Mouse (Mus musculus) heart, adult 11 months (tissue): ENCODE results near the gene Lpin3.
A peak's percentile ranks its signal among the peaks of the same experiment; 100 is the strongest.

Source experiments
- DNase-seq: peaks from one replicate; pipeline ENCODE4 v3.0.0; 2022

Lpin3 gene

DNA sequence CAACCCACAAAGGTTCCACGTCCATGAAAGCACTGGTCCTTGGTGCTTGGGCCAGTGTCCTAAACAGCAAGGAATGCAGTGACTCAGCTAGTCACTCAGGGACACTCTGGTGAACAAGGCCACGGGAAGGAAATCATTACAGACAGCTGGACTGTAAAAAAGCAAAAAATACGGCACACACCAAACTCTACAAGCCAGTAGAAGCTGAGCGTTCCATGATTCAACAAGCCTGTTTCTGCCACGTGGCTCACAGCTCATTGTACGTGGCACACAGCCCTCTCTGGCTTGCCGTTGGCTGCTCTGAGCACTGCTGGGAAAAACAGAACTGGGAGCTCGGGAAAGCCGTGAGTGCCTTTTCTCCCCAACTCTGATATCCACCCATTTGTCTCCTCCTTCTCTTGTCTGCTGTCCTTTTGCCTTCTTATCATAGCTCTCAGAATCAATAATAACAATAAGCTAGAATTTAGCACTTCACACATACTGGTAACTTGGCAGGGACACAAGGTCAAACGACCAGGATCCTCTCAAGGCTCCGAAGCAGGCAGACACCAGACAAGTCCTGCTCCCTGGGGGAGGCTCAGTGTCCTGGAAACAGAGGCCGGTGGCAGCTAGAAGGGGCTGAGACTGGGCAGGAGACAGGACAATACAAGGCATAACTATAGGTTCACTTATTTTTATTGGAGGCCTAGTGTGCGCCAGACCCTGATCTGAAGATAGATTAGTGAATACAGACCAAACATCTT, at the start of gene Lpin3:
TSS of gene Lpin3 (plus strand) at position 218 of the 743 bp plus-strand sequence.
- DNase-seq = peak; percentile 99

DNA sequence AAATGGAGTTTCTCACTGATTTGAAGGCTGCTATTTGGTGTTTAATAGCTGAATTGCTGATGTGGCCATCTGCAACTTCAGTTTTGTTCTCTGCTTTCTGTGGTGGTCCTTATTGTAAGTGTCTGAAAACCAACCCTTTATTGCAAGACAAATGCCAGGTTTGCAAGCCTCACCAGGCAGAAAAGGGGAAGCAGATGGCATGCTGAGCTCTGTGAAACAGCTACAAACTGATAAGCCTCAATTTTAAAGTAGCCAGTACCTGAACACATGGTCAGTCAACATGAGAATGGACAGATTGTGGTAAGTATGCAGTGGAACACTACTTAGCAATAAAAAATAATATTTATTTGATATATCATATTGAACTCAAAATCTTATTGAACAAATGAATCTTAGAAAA, 39.6 kb upstream of the Lpin3 start:
- no peak for DNase-seq

DNA sequence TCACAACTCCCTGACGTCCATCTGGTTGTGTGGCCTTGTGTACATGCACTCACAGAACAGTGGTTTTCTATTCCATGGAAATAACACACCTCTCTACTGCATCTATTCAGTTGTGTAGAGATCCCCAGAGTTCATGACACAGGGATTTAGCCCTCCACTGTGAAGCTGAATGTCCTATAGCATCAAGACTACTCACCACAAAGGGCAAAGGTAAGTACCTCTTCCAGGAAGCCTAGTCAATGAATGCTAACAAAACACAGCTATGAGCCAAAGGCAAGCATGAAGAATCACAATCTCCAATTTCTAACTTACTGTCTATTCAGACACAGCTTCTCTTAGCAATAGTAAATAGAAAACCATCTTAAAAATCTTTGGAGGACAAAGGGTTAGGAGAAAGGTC, 32.8 kb upstream of the Lpin3 start:
- DNase-seq = no peak

DNA sequence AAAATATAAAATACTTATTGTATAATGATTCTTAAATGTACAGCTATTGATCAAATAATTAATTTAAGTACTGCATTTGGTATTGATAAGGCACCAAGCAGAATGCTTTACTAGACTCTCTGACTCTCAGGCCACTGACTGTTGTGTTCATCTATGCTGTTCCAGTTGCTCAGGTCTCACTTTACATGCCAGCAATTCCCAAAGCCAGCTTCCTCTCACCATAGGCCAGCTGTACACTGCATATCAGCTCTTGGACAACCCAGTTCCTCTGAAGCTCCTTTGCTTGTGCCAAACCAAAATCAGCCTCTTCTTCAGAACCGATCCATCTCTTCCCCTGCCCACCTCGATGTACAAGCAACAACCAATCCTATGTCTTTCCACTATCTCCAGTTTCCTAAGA, 32.3 kb upstream of the Lpin3 start:
- DNase-seq = peak; percentile 92

DNA sequence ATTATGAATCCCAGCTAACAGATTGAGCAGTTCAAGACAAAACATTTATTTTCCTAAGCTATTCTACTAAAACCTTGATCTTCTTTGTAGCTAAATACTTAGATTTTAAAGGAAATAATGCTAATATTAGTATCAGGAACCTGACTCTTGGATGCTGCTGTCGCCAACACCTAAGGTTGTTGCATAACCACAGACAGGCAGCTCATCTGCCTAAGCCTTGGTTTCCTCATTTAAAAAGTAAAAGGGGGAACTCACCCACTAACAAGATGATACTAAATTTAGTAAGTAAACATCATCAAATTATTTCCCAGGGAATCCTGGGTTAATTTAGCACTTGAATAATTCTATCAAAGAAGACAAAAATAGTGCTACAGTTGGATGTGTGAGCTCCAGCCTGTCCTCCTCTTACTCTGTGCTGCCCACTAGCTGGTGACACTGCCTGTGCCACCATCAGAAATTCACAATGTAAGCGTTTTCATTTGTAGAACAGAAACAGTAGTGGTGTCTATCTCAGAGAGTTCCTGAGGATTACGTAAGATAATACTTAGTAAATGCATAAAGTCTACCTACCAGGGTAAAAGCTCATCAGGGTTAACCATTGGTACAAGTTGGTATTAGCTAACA, 30.7 kb upstream of the Lpin3 start:
- peak; percentile 76 for DNase-seq

DNA sequence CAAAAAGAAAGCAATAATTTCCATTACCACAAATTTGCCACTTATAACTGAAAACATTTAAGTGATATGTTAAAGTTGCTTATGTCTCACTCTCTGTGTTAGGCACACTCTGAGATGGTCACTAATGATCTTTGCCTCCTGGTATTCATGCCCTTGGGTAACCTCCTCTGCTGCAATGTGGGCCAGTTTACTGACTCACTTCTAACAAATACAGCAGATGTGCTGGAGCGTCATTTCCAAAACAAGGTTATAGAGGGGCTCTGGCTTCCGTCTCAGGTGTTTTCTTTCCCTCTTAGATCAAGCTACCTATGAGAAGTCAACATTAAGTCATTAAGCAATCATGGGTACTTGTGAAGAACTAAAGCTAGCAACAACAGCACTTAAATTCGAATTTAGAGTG, 30.1 kb upstream of the Lpin3 start:
- DNase-seq = peak; percentile 84

DNA sequence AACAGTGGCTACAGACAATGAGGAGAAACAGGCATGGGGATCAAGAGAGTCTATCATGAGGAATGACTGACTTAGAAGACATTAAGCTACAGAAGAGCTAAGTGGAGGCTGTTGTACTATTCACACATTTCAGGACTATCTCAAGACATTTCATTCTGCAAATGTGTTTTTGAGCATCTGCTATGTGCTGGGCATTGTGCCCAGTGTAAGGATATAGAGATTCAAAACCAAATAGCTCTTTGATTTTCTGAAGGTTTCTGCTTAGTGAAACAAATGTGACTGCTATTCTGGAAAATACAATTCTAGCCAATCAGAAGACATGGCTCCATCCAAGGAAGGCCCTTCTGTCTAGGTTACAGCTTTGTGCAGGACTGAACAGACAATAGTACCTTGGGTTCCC, 25.8 kb upstream of the Lpin3 start:
- no peak for DNase-seq

DNA sequence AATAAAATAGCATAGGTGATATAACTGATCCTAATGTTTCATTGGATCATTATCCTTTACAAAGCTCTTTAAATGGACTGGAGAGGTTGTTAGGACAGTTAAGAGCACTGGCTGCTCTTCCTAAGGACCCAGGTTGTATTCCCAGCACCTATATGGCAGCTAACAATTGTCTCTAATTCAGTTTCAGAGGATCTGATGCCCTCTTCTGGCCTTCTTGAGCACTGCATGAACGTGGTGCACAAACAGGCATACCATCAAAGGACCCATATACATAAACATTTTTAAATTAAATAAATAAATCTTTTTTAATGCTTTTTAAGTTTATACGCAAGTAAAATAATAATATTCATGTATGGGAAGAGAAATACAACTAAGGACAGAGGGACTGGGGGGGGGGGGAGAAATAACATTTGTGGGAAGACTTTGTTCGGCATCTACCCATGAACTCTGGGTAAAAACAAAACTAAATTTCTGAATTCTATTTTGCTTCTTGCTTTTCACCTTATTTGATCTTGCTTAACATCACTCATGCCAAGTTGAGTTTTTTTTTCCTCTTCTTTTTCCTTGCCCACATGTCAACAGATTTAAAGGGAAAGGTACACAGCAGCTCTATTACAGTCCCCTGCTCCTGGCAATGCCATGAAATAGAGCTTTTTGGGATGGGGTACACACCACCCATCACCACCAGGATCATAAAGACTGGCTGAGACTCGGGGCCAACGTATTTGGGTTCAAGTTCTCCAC, 23.9 kb upstream of the Lpin3 start:
- no peak for DNase-seq

DNA sequence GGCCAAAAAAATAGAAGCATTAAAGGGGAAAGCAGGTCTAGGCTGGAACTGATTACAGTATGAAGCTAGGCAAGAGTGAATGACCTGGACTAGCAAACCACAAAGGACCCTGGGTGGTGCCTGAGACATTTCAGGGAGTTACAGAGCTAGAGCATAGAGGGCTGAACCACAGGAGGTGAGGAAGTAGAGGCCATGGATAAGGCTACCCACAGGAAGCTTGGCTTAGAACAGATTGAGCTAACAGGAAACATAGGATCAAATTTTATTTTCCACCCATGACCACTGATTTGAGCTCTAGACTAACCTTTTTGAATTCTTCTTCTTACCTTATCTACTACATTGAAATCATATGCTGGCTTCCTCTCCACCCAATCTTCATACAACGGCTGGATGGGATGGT, 20.1 kb upstream of the Lpin3 start:
- DNase-seq = peak; percentile 89

DNA sequence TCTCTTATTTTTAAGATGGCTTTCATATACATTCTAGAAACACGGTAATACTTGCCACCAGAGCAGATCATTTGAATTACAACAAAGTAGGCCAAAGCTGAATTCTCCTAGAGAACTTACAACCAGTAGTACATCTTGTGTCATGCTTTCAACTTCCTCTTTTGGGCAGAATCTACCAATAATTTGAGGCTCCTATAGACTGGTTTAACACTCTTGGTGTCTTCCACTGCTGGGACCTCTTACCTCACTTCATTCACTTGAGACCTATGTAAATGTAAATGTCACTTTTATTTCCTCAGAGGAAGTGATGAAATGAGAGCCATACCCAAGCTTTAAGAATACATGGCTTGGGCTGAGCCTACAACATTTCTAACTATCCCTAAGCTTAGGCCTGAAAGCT, 16.4 kb upstream of the Lpin3 start:
- DNase-seq = no peak

DNA sequence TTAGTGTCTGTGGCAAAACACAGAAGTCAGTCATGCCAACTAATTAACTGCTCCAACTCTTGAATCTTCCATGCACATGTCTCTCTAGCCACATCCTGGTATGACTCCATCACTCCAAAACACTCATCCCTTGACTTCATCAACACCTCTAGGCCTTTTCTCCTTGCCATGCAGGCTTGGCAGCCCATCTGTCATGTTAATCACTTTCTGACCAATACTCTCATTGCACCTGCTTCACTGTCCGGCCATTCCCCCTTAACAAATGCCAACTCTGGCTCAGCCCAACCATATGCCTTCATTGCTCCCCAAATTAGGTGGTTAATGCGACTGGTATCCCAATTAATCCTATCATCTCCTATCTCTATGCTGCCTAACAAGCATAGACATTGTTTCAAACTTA, 15.2 kb upstream of the Lpin3 start:
- DNase-seq = peak; percentile 83

DNA sequence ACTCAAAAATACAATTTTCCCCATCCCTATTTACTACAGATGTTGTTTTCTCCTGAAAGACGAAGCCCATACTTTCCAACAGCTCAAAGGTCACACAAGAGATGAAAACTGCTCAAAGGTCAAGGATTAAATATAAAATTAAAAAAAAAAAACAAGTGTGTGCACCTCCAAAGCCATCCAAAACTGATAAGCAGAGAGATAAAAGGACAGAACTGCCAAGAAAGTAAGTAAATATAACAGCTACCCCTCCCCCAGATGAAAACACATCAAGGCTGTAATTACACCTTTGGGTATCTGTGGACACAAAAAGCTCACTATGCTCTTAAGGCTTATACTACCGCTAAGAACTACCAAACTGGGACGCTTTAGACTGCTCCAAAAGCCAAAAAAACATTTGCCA, 11.0 kb upstream of the Lpin3 start:
- DNase-seq = no peak

DNA sequence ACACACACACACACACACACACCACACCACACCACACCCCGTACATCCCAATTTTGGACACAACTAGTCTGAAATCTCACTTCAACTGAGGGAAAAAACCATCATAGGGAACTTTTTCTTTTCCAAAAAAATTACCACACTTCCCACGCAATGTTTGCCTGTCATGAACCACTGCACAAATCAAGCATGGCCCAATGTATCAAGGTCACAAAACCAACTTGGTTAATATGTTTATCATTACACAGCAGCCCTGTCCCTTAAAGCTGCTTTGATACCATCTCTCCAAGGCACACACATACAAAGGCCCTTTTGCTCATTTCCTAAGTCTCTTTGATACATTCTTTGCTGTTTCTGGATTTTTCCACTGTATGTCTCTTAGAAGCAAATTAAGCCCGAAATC, 9.2 kb upstream of the Lpin3 start:
- peak; percentile 57 for DNase-seq

DNA sequence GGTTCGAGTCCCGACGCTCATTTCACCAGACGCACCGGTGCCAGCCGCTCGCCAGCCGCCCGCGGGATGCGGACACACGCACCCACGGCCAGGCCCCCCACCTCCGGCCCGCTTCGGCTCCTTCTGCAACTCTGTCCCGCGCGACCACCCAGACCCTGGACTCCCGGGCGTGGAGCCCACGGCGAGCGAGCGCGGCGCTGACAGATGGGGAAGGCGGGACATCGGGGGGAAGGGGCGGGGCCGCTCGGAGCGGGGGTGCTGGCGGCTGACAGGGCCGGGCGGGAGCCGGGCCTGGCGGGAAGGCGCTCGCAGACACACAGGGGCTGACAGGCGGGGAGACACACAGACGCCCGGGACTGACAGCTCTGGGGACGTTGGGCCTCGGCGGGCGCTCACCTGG, 8.1 kb upstream of the Lpin3 start:
- peak; percentile 99 for DNase-seq

DNA sequence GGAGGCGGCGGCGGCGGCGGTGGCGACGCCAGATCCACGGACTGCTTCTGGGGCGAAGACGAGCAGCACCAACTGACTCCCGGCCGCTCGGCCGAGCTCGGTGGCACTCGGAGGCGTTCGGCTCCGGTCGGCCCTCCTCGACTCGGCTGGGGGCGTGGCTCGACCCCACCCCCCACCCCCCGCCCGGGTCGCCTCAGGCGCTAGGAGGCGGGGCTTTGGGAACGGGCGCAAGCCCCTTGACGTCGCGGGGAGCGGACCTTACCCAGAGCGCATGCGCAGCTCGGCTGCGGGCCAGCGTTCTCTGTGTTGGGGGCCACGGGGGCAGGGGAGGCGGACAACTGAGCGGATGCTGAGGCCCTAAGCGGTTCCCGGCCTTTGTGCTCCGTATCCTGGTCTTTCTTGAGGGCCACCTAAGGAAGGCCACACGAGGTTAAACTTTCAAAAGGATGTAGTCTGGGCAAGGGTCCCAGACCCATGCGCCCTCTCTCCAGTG, 7.5 kb upstream of the Lpin3 start, which contains the start of gene Zhx3:
TSS of gene Zhx3 (minus strand) at position 109 of the 493 bp plus-strand sequence.
- peak; percentile 100 for DNase-seq

DNA sequence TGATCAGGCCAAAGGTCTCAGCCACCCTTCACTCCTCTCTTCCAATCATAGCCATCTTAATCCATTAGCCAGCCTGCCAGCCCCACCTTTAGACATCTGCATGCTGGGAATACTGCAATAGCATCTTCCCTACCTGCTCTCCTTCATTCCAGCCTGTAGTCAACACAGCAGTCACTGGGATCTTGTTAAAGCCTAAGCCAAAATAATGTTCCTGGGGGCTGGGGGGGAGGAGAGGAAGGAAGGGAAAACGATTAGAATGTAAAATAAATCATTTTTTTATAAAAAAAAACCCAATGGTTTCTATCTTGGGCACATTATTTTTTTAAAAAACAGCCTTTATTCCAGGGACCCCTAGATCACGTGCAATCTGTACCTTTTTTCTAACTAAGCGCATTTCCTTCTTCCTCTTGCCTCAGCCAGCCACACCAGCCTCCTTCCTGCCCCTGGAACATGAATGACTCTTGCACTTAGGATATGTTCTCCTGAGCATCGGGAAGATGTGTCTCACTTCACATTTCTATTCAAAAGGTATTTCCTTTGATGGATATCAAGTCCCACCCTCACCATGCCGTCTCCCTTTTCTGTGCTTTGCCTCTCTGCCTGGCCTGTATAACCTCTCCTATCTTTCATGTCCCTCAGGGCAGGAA, 6.1 kb upstream of the Lpin3 start:
- peak; percentile 97 for DNase-seq

DNA sequence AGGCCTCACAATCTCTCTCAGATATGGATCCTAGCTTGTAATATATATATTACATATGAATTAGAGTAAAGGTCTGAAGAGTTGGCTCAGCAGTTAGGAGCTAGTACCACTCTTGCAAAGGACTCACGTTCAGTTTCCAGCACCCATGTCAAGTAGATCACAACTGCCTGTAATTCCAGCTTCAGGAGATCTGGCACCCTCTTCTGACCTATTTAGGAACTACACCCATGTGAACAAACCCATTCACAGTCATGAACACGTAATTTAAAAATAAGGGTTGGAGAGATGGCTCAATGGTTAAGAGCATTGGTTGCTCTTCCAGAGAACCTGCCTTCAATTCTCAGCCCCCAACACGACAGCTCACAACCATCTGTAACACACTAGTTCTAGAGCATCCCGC, 4.4 kb upstream of the Lpin3 start:
- peak; percentile 79 for DNase-seq

DNA sequence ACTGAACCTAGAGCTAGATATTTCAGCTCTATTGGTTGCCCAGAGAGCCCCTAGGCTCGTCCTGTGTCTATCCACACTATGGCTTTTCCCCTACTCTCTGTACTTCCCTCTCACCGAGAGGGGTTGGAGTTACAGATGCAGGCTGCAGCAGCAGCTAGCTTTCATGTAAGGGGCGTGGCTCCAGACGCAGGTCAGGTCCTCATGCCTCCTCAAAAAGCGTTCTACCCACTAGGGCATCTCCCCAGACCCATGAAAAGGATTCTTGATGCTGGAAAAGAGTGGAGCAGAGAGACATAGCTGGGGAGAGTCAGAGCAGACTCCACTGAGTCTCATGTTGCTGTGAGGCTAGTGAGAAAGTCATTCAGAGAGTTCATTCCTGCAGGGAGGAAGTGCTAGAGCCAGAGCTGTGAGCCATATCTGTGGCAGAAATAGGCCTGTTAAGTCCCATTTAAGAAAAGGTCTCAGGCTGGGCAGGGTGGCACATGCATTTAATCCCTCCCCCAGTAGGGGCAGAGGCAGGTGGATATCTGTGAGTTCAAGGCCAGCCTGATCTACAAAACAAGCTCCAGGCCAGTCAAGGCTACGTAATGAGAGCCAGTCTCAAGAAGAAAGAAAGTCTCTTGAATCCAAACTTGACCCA, 1.1 kb downstream of the Lpin3 start:
- DNase-seq = peak; percentile 90

DNA sequence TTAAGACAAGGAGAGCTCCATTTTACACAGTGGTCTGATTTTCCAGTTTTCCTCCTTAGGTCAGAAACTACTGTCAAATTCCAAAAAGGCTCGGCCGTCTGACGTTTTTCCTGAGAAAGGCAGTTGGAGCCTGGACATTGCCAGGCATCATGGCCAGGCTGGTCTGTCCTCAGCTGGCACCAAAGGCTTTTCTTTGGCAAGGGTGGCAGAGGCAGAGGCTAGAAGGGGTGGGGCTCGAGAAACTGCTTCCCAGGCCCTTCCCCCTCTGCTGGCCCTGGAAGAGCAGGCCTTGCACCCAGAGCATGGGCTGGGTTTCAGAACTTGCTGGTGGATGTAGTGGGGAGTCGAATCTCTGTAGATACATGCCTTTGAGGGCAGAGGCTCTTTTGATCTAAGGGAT, 2.0 kb downstream of the Lpin3 start:
- DNase-seq = peak; percentile 95

DNA sequence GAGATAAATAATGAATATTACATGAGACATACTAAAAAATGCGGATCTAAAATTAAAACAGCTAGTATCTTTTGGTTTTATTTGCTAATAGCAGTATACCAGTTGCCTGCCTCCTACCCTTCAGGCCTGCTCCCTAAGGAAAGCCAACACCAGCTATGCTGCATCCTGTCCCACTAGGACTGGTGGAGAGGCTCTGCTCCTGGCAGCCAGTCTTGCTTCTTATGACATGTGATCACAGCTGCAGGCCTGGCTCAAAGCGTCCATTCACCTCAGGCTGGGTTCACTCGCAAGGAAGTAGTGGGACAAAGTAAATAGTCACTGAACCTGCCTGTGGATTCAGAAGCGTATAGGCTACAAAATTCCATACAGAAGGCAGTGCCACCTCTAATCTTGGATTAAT, 3.4 kb downstream of the Lpin3 start:
- DNase-seq = peak; percentile 99

DNA sequence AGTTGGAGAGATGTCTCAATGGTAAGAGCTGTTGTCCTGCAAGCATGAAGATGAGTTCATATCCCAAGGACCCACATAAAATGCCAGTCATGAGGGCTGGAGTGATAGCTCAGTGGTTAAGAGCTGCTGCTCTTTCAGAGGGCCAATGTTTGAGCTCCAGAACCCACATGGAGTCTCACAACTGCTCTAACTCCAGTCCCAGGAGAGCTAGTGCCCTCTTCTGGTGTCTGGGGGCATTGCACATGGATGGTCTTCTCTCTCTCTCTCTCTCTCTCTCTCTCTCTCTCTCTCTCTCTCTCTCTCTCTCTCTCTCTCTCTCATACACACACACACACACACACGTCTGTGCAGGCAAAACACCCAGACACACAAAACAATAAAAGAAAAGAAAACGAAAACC, 4.4 kb downstream of the Lpin3 start:
- peak; percentile 83 for DNase-seq

DNA sequence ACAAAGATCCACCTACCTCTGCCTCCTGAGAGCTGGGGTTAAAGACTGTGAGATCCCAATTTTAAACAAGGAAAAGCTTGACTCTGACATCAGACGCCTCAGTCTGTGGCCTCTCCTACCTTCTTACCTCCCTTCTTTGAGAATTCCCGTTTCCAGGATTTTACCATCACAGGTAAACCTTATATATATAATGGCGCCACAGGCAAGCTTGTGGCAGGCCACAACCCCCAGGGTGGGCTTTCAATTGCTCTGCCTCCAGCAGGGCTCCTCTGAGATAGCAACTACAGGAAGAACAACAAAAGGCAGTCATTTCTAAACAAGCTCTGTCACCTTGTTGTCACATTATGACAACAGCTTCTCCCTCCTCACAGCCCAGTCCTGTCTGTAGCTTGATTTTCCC, 5.8 kb downstream of the Lpin3 start:
- DNase-seq = peak; percentile 79

DNA sequence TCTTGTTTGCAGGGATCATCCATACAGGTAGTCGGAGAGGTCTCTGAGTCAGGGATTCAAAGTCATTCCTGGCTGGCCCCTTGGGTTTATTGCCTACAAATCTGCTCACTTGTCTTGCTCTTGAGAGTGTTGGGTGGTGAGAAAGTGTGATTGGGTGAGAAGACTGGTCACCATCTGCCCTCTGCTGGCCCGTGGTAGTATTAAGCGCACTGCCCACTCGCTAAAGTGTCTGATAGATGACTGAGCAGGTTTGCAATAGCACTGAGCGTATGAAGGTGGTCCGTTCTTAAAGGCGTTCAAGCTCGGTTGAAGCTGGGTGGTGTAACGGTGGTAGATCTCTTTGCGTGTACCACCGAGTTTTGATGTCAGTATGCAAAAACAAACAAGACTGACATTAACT, 6.8 kb downstream of the Lpin3 start:
- peak; percentile 97 for DNase-seq
